Mouse (Mus musculus) megakaryocyte, embryonic 14.5 days (primary cell): ENCODE results near the gene Morc1.

Experiments
- FLI1 ChIP-seq: IDR thresholded peaks from 2 replicates; pipeline ENCODE4 v1.6.1; 2012; ENCODE audit warnings: low read length, inconsistent platforms, mixed read lengths
- GATA1 ChIP-seq: IDR thresholded peaks from 3 replicates; pipeline ENCODE4 v1.6.1; 2012; ENCODE audit warnings: mixed read lengths, low read length, inconsistent platforms, borderline replicate concordance

GRCm38 (mm10) chr16:48610866-48611265 is 179.8 kb downstream of the Morc1 start:
- TF ChIP-seq GATA1 (no peak), FLI1 (no peak)
